Mouse (Mus musculus) kidney, postnatal 0 days (tissue): ENCODE measurements at regions not wholly inside any gene's neighbourhood (a gene's known extent, or its start where the extent isn't known, plus 50 kb on each side); places are given as distances from the start of the nearest gene placed in this dataset.

ENCODE experiments used
- ATAC-seq: fragments of 200-750 bp; cut with Nextera tagmentation; replicated peaks from 2 replicates; pipeline ENCODE4 v1.8.0; 2017; ENCODE audit warnings: low read depth, moderate number of reproducible peaks, moderate TSS enrichment, moderate library complexity; ENCODE audit not compliant: low FRiP score
- DNase-seq: peaks from one replicate; pipeline ENCODE4 v3.0.0-alpha.2; 2016; ENCODE audit warnings: low spot score
- H3K27ac ChIP-seq: fragments of 300-500 bp; sonication (generic); 2 replicates; pipeline ENCODE4 v1.5.1; 2014; ENCODE audit warnings: mild to moderate bottlenecking
- H3K27me3 ChIP-seq: fragments of 300-500 bp; sonication (generic); 2 replicates; pipeline ENCODE4 v1.6.1; 2014; ENCODE audit warnings: low read length, mixed read lengths; ENCODE audit not compliant: insufficient read depth
- H3K36me3 ChIP-seq: fragments of 300-500 bp; sonication (generic); 2 replicates; pipeline ENCODE4 v1.6.1; 2014; ENCODE audit warnings: low read length, mixed read lengths; ENCODE audit not compliant: insufficient read depth
- H3K4me1 ChIP-seq: fragments of 300-500 bp; sonication (generic); replicated peaks from 2 replicates; pipeline ENCODE4 v1.6.1; 2014; ENCODE audit warnings: antibody characterized with exemption, low read length, mixed read lengths; ENCODE audit not compliant: insufficient read depth
- H3K4me2 ChIP-seq: fragments of 300-500 bp; sonication (generic); 2 replicates; pipeline ENCODE4 v1.6.1; 2014; ENCODE audit warnings: mild to moderate bottlenecking, low read length, moderate library complexity, mixed read lengths
- H3K4me3 ChIP-seq: fragments of 300-500 bp; sonication (generic); replicated peaks from 2 replicates; pipeline ENCODE4 v1.5.1; 2014; ENCODE audit warnings: low read depth, low read length
- H3K9ac ChIP-seq: fragments of 300-500 bp; sonication (generic); 2 replicates; pipeline ENCODE4 v1.6.1; 2014; ENCODE audit warnings: low read depth, low read length
- H3K9me3 ChIP-seq: fragments of 300-500 bp; sonication (generic); replicated peaks from 2 replicates; pipeline ENCODE4 v1.6.1; 2016; ENCODE audit warnings: low read length, inconsistent platforms, mixed read lengths
- CTCF ChIP-seq: IDR thresholded peaks from 2 replicates; pipeline ENCODE4 v1.5.1; 2016; ENCODE audit warnings: antibody characterized with exemption, low read depth, mild to moderate bottlenecking, moderate library complexity
- WGBS: fragments of 180-500 bp; shearing (Covaris S2); extraction: QIAGEN DNeasy Blood & Tissue Kit; methylation state at CpG from one replicate; pipeline ENCODE4 v1.1.7; 2014; 5-methylcytosine and 5-hydroxymethylcytosine counted together

DNA sequence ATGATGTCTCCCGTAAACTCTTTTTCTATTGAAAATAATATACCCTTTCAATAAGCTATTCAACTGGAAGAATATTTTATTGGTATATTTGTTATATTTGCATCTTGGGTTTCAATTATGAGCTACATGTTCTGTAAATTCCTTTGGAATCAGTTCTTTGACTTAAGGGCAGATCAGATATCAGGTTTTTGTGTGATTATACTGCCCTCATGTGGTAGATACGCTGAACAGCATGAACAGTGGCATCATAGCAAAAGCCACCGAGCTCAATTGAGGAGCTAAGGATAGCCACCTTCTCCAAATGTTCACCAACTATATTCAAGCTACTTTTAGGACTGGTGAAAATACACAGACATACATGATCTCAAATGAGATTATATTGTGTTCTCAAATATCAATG is 52.7 kb upstream of the Pdc start:
- H3K4me3 ChIP-seq = no peak overlapping the region
- no peaks in the 10 kb centered on the region for H3K27me3 ChIP-seq
- ATAC-seq = no peak
- no peak overlapping the region for H3K4me2 ChIP-seq
- no peak overlapping the region for H3K27ac ChIP-seq
- WGBS = 41% methylated on average over 3 of the region's 3 CpGs
- H3K36me3 ChIP-seq = no peaks in the 10 kb centered on the region
- peak; percentile 69 for DNase-seq
- no peaks in the 10 kb centered on the region for H3K9me3 ChIP-seq
- TF ChIP-seq CTCF = peak; percentile 83
- H3K4me1 ChIP-seq = no peaks in the 10 kb centered on the region
- no peak overlapping the region for H3K9ac ChIP-seq

DNA sequence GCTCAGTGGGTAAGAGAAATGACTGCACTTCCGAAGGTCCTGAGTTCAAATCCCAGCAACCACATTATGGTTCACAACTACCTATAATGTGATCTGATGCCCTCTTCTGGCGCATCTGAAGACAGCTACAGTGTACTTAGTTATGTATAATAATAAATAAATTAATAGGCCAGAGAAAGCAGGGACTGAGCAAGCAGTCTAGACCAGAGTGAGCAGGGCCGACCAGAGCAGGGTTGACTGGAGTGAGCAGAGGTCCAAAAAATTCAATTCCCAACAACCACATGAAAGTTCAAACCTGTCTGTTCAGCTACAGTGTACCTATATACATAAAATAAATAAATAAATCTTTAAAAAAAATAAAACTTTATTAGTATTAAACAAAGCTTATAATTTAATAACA is 52.2 kb upstream of the Pdc start:
- Histone ChIP-seq H3K9me3 (no peaks in the 10 kb centered on the region), H3K27me3 (no peaks in the 10 kb centered on the region), H3K36me3 (no peaks in the 10 kb centered on the region), H3K27ac (no peak overlapping the region), H3K9ac (no peak overlapping the region), H3K4me1 (no peaks in the 10 kb centered on the region), H3K4me3 (no peak overlapping the region), H3K4me2 (no peak overlapping the region)
- TF ChIP-seq CTCF = no peak
- 78% methylated on average over 3 of the region's 3 CpGs for WGBS
- DNase-seq = no peak
- no peak for ATAC-seq
